Mouse (Mus musculus): Measurements from ENCODE around the gene Gm37240. TPM values are rescaled to one million over a fixed set of nuclear protein-coding genes. Genes with fewer than 3 reads are reported as not detected.

The Gm37240 gene
- polyA plus RNA-seq, 1 experiment from 2014 or later, result 8.9 TPM

DNA sequence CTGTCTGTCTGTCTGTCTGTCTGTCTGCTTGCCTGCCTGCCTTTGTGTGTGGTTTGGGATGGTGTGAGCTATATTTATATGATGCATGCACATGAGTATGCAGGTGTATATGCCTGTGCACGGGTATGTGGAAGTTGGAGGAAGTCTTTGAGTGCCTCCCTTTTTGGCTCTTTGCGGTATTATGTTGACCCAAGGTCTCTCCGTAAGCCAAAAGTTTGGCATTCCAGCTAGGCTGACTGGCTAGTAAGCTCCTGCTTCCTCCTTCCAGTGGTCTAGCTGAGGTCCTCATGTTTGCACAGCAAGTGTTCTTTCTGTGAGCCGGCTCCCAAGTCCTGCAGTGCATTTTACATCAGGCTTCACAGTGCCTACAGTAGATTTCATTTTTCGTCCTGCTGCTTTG, 1047.8 kb downstream of the Gm37240 start:
- no peaks in the 10 kb centered on the region for H3K27me3 ChIP-seq
- ATAC-seq (replicated peaks; ENCODE audit: low FRiP score), result no peak
- 89% methylated on average over 5 of the region's 5 CpGs for WGBS
- no peak overlapping the region for H3K9ac ChIP-seq
- H3K4me2 ChIP-seq, result no peak overlapping the region
- no peak overlapping the region for H3K4me3 ChIP-seq (replicated peaks)
- no peaks in the 10 kb centered on the region for H3K9me3 ChIP-seq (replicated peaks)
- no peak overlapping the region for H3K27ac ChIP-seq
- no peaks in the 10 kb centered on the region for H3K36me3 ChIP-seq
- H3K4me1 ChIP-seq, result no peaks in the 10 kb centered on the region

DNA sequence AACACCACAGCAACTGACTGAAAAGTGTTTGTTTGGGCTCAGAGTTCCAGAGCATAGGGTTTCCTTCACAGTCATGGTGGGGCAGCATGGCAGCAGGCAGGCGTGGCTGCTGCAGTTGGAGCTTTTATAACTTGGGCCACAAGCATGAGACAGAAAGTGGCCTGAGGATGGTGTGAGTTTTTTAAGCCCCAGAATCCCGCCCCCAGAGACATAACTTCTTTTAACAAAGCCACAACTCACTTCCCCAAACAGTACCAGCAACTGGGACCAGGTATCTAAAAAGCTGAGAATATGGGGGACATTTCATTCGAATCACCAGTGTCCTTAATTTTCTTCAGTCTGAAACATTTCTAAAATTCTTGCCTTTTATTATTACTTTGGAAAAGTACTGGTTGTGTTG, 1049.3 kb downstream of the Gm37240 start:
- Histone ChIP-seq H3K36me3 (no peaks in the 10 kb centered on the region), H3K27ac (no peak overlapping the region), H3K9ac (no peak overlapping the region), H3K4me3 (replicated peaks) (no peak overlapping the region), H3K9me3 (replicated peaks) (no peaks in the 10 kb centered on the region), H3K4me1 (no peaks in the 10 kb centered on the region), H3K27me3 (no peaks in the 10 kb centered on the region), H3K4me2 (no peak overlapping the region)
- ATAC-seq (replicated peaks; ENCODE audit: low FRiP score), result no peak
- WGBS, result 84% methylated on average over 3 of the region's 3 CpGs

DNA sequence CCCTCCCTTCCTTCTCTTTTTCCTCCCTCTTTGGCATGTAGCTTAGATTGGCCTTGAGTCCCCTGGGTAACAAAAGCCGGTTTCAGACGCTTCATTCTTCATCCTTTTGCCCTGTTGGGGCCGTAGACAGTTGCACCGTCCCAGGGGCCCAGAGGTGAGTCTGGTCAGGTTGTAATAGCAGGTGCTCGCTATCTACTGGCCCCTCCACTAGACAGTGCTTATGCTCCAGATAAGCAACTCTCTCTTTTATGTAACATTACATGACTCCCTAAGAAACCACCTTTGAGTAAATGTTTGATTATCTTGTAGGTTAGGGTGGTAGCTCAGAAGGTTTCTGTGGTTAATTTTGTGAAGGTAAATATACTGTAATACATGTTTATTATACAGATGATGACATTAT, 1051.3 kb downstream of the Gm37240 start:
- Histone ChIP-seq H3K4me3 (replicated peaks) (no peak overlapping the region), H3K4me1 (no peaks in the 10 kb centered on the region), H3K27me3 (no peaks in the 10 kb centered on the region), H3K9me3 (replicated peaks) (no peaks in the 10 kb centered on the region), H3K9ac (no peak overlapping the region), H3K36me3 (no peaks in the 10 kb centered on the region), H3K4me2 (no peak overlapping the region), H3K27ac (no peak overlapping the region)
- WGBS, result 79% methylated on average over 5 of the region's 5 CpGs
- no peak for ATAC-seq (replicated peaks; ENCODE audit: low FRiP score)

DNA sequence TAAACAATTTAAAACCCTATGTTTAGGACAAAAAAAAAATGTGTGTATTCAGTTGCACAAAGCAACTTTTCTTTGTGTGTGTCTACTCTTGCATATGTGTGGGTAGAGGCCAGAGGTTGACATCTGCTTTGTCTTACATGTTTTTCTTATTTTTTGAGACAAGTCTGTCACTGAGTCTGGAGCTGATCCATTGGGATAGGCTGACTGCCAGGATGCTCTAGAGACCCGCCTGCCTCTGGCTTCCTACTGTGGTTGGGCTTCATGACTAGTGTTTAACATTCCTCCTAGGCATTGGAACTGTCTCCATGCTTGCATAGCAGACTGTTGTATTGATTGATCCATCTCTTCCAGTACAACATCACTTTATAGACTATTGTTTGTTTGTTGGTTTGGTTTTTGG, 1058.0 kb downstream of the Gm37240 start:
- H3K9me3 ChIP-seq (replicated peaks), result no peaks in the 10 kb centered on the region
- no peaks in the 10 kb centered on the region for H3K36me3 ChIP-seq
- H3K27ac ChIP-seq, result no peak overlapping the region
- H3K9ac ChIP-seq, result no peak overlapping the region
- peaks cover 4% of the 10 kb centered on the region for H3K4me1 ChIP-seq
- no peaks in the 10 kb centered on the region for H3K27me3 ChIP-seq
- WGBS, result 90% methylated on average over 1 of the region's 1 CpGs
- no peak overlapping the region for H3K4me2 ChIP-seq
- no peak overlapping the region for H3K4me3 ChIP-seq (replicated peaks)
- ATAC-seq (replicated peaks; ENCODE audit: low FRiP score), result no peak

DNA sequence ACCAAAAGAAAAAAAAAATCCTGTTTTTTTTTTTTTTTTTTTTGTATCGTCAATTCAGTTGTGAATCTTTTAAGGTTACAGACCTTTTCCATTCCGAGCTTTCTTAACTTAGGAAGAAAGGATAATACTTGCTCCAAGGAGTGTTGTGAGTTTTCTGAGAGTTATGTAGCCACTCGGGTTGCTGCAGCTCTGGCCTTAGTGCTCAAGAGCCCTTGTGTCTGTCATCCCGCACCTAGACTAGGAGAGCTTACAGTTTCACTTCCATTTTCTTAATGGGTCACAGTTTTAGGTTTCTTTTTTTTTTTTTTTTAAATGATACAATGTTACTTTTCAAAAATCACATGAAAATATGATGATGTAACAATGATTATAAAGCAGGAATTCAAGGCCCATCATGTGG, 1059.7 kb downstream of the Gm37240 start:
- Histone ChIP-seq H3K27ac (no peak overlapping the region), H3K9me3 (replicated peaks) (no peaks in the 10 kb centered on the region), H3K27me3 (no peaks in the 10 kb centered on the region), H3K36me3 (0 out of 2 replicates have a peak, but pooled peaks cover 3% of the 10 kb centered on the region), H3K4me3 (replicated peaks) (no peak overlapping the region), H3K4me1 (peaks cover 4% of the 10 kb centered on the region), H3K4me2 (no peak overlapping the region), H3K9ac (no peak overlapping the region)
- ATAC-seq (replicated peaks; ENCODE audit: low FRiP score), result no peak
- WGBS, result 84% methylated on average over 4 of the region's 4 CpGs

DNA sequence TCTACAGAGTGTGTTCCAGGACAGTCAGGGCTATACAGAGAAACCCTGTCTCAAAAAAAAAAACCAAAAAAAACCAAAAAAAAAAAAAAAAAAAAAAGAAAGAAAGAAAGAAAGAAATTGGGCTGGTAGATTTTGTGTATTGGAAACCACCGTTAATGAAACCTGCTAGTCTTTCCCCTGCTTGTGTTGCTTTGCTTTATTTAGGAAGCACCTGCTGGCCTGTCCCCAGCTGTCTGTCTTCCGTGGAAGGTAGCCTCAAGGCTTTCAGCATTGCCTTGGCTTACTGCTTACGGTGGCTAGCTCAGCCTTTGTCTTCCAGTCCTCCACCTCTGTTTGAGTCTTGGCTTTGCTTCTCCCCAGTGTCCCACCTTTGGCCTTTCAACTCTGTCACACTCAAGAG, 1060.4 kb downstream of the Gm37240 start:
- H3K9me3 ChIP-seq (replicated peaks), result no peaks in the 10 kb centered on the region
- H3K4me2 ChIP-seq, result no peak overlapping the region
- 0 out of 2 replicates have a peak, but pooled peaks cover 3% of the 10 kb centered on the region for H3K36me3 ChIP-seq
- peaks cover 4% of the 10 kb centered on the region for H3K4me1 ChIP-seq
- H3K27ac ChIP-seq, result no peak overlapping the region
- H3K4me3 ChIP-seq (replicated peaks), result no peak overlapping the region
- WGBS, result 79% methylated on average over 3 of the region's 3 CpGs
- H3K9ac ChIP-seq, result no peak overlapping the region
- ATAC-seq (replicated peaks; ENCODE audit: low FRiP score), result no peak
- H3K27me3 ChIP-seq, result no peaks in the 10 kb centered on the region

DNA sequence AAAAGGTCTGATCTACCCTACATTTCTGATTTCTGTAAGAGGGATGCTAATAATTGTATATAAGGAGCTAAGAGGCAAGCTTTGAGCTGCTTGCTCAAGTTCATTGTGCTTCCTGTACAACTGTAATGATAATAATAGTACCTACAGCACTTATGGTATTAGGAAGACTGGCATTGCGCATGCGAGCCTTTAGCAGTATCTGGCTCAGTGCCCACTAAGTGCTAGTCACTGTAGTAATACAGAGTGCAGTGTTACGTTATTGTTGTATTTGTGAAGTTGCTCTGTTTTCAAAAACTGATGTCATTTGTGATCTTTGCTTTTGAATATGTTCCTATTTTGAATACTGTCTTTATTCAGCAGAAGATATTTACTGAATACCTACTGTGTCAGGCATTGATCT, 1060.9 kb downstream of the Gm37240 start:
- Histone ChIP-seq H3K9ac (no peak overlapping the region), H3K9me3 (replicated peaks) (no peaks in the 10 kb centered on the region), H3K27ac (no peak overlapping the region), H3K27me3 (no peaks in the 10 kb centered on the region), H3K36me3 (0 out of 2 replicates have a peak, but pooled peaks cover 3% of the 10 kb centered on the region), H3K4me2 (no peak overlapping the region), H3K4me3 (replicated peaks) (no peak overlapping the region), H3K4me1 (peaks cover 4% of the 10 kb centered on the region)
- ATAC-seq (replicated peaks; ENCODE audit: low FRiP score), result no peak
- WGBS, result 72% methylated on average over 3 of the region's 3 CpGs

DNA sequence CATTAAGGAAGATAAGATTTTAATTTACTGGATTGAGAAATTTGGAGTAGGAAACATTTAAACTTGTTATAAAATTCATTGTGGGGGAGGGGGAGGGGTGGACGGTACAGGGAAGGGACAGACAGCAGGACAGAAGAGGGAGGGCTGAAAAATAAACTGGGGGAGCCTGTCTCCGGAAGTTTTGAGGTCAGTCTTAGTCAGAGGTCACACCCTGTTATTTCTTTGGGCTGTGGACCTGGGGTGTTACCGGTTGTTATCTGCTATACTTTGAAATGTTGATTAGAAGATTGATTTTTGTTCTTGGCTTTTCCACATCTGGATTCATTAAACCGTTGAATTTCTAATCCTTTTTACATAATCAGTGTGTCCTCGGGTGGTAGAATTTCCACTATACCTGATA, 1061.3 kb downstream of the Gm37240 start:
- H3K4me3 ChIP-seq (replicated peaks), result no peak overlapping the region
- peaks cover 4% of the 10 kb centered on the region for H3K4me1 ChIP-seq
- H3K9ac ChIP-seq, result no peak overlapping the region
- no peak for ATAC-seq (replicated peaks; ENCODE audit: low FRiP score)
- no peaks in the 10 kb centered on the region for H3K9me3 ChIP-seq (replicated peaks)
- WGBS, result 37% methylated on average over 5 of the region's 5 CpGs
- H3K27me3 ChIP-seq, result no peaks in the 10 kb centered on the region
- 0 out of 2 replicates have a peak, but pooled peaks cover 3% of the 10 kb centered on the region for H3K36me3 ChIP-seq
- no peak overlapping the region for H3K4me2 ChIP-seq
- no peak overlapping the region for H3K27ac ChIP-seq

DNA sequence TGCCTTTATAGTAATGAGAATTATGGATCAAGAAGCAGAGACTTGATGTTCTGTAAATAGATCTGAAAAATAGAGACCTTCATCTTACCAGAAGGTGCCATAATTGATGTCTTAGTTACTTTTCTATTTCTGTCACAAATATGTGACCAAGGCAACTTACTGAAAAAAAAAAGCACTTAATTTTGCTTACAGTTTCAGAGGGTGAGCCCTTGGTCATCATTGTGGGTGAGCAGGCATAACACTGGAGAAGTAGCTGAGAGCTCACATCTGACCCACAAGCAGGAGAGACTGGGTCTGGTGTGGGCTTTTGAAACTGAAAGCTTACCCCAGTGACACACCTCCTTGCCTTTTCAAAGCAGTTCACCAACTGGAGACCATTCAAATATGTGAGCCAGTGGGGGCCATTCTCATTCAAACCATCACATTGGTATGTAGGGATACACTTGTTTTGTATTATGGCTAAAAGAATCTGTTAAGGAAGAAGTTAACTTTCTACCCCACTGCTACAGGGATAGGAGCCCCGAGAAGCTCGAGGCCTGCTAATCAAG, 1066.6 kb downstream of the Gm37240 start:
- Histone ChIP-seq H3K27me3 (no peaks in the 10 kb centered on the region), H3K4me1 (peaks cover 11% of the 10 kb centered on the region), H3K9me3 (replicated peaks) (no peaks in the 10 kb centered on the region), H3K27ac (no peak overlapping the region), H3K36me3 (peaks cover 3% of the 10 kb centered on the region; the same call in 1 of the 2 replicates), H3K4me3 (replicated peaks) (no peak overlapping the region), H3K9ac (no peak overlapping the region), H3K4me2 (no peak overlapping the region)
- 77% methylated on average over 2 of the region's 2 CpGs for WGBS
- no peak for ATAC-seq (replicated peaks; ENCODE audit: low FRiP score)

DNA sequence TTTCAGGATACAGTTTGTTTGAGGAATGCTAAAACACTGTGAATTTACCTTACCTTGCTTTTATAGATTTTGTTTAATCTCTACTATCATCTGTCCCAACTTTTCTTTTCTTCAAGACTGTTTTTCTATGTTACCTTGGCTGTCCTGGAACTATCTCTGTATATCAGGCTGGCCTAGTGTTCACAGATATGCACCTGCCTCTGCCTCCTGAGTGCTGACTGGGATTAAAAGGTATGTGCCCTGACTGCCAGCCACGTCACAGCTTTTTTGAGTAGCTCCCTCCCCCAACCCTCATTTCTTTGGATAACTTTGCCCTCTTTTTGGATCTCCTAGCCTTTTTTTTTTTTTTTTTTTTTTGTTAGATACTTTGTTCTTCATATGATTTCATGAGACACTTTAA, 1070.4 kb downstream of the Gm37240 start:
- no peak for ATAC-seq (replicated peaks; ENCODE audit: low FRiP score)
- WGBS, result 70% methylated on average over 1 of the region's 1 CpGs
- no peaks in the 10 kb centered on the region; the same call in 1 of the 2 replicates for H3K36me3 ChIP-seq
- H3K9me3 ChIP-seq (replicated peaks), result no peaks in the 10 kb centered on the region
- no peak overlapping the region for H3K9ac ChIP-seq
- no peak overlapping the region for H3K27ac ChIP-seq
- peaks cover 25% of the 10 kb centered on the region for H3K4me1 ChIP-seq
- no peaks in the 10 kb centered on the region for H3K27me3 ChIP-seq
- no peak overlapping the region for H3K4me2 ChIP-seq
- no peak overlapping the region for H3K4me3 ChIP-seq (replicated peaks)

DNA sequence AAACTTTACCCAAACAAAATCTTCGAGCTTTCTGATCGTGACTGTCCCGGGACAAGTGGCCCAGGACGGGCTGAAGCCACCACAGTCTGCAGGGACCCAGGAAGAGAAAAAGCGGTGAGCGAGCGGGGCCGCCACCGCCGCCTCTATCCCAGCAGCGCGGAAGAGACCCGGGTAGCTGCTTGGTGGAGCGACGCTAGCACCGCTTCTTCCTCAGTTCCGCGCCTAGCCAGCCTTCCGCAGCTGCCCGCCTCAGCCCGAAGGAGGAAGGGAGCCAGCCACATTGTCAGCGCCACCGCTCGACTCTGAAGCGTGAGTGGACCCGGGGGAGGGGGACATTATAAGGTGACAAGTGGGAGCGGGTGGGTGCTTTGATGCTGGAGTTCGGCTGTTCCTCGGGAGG, 1071.9 kb downstream of the Gm37240 start:
- Histone ChIP-seq H3K4me1 (peaks cover 25% of the 10 kb centered on the region), H3K36me3 (no peaks in the 10 kb centered on the region; the same call in 1 of the 2 replicates), H3K9ac (peak overlapping the region; percentile 74), H3K27me3 (no peaks in the 10 kb centered on the region), H3K4me2 (peak overlapping the region; percentile 98), H3K4me3 (replicated peaks) (peak overlapping the region; percentile 70), H3K9me3 (replicated peaks) (no peaks in the 10 kb centered on the region), H3K27ac (peak overlapping the region; percentile 96)
- 0 out of 2 replicates have a peak, but pooled peaks have one; percentile 5 for ATAC-seq (replicated peaks; ENCODE audit: low FRiP score)
- under 1% methylated on average over 29 of the region's 29 CpGs for WGBS

DNA sequence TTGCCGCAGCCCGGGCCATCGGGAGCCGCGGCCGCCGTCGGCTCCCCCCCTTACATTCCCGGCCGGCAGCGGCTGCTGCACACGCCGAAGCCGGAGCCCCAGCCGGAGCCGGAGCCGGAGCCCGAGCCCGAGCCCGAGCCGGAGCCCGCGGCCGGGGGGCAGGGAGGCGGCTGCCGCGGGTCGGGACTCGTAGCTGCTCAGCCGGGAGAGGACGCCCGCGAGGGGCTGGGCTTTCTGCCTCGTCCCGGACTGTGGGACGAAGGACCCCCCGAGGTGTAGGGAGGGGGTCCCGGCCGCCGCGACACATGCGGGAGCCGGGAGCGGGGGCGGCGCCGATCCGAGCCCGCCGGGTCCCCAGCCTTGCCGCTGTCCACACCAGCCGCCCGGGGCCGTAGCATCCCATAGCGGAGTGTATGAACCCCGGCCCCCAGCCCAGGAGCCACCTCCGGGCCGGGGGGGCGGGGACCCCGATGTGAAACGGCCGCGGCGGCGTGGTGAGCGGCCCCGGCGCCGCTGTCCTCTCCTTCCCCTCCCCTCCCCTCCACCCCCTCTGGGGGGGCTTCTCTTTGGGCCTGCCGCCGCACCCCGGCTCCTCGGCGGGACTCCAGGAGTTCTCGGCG, 1072.4 kb downstream of the Gm37240 start, which contains the start of gene Fbxw7:
Fbxw7 (plus strand) TSS at position 507 of the 620 bp plus-strand sequence.
- Histone ChIP-seq H3K4me2 (peak within 1 kb of the TSS; percentile 98), H3K9ac (peak within 1 kb of the TSS; percentile 76), H3K36me3 (no peaks in the 10 kb centered on the region; the same call in 1 of the 2 replicates), H3K9me3 (replicated peaks) (no peaks in the 10 kb centered on the region), H3K4me1 (peaks cover 25% of the 10 kb centered on the region), H3K27me3 (no peaks in the 10 kb centered on the region), H3K4me3 (replicated peaks) (peak within 1 kb of the TSS; percentile 70), H3K27ac (peak within 1 kb of the TSS; percentile 96)
- ATAC-seq (replicated peaks; ENCODE audit: low FRiP score), result peak; percentile 66
- WGBS, result 1% methylated on average over 48 of the region's 76 CpGs
